8 mouse cellular contexts compared by ENCODE assay signal in genomic region chr1:87213735-87214704, GRCm38 (mm10). TPM values are rescaled to one million over a fixed set of nuclear protein-coding genes. Genes with fewer than 3 reads are reported as not detected.
DNase-seq lines count a peak whose midpoint lies in the region; ATAC-seq lines count a peak whose summit lies in the region.

Eif4e2 (plus strand) TSS chr1:87213914.

- peak within 1 kb of the TSS; percentile 99 for H3K27ac ChIP-seq in hindbrain, embryonic 12.5 days

- no peaks in the 10 kb centered on the region for H3K27me3 ChIP-seq in hindbrain, embryonic 12.5 days

- H3K9me3 ChIP-seq in hindbrain, embryonic 12.5 days (replicated peaks): no peaks in the 10 kb centered on the region

- peak within 1 kb of the TSS; percentile 71 for H3K4me2 ChIP-seq in hindbrain, embryonic 12.5 days (replicated peaks)

- H3K36me3 ChIP-seq in hindbrain, embryonic 12.5 days: no peaks in the 10 kb centered on the region

- WGBS in hindbrain, embryonic 12.5 days: under 1% methylated on average over 86 of the region's 99 CpGs

- peak within 1 kb of the TSS; percentile 93 for H3K4me3 ChIP-seq in hindbrain, embryonic 12.5 days

- peak within 1 kb of the TSS; percentile 96 for H3K9ac ChIP-seq in hindbrain, embryonic 12.5 days

- peak; percentile 97 for ATAC-seq in hindbrain, embryonic 12.5 days (ENCODE audit: low FRiP score)

- H3K4me1 ChIP-seq in hindbrain, embryonic 12.5 days: peaks cover 31% of the 10 kb centered on the region

- DNase-seq in NIH3T3 (ENCODE audit: low read depth): peak; percentile 97
- DNase-seq in cerebellum, postnatal 10 days: peak; percentile 97 to 98
- DNase-seq in frontal cortex, postnatal 10 days (ENCODE audit: low spot score in 2 of 2): peak; percentile 90 to 93
- peak; percentile 90 to 95 for DNase-seq in layer of hippocampus, postnatal 14 days (ENCODE audit: low spot score in 2 of 2)
- peak; percentile 95 for DNase-seq in lung, postnatal 14 days
- DNase-seq in retina, adult 2 months (ENCODE audit: low read depth, low spot score): peak; percentile 84
- DNase-seq in thymus, postnatal 36 days: peak; percentile 89 to 94

RNA-seq across cellular contexts. Expression of gene Eif4e2, which starts in this region (rescaled TPM):
- 148 and 150 TPM in 2 replicates for polyA plus RNA-seq in hindbrain, embryonic 12.5 days (2016; fragmentation: Nextera tagmentation; extraction: Ambion mirVana)
- 10 to 100 TPM; 73.0 to 81.0 TPM for total RNA-seq in layer of hippocampus, postnatal 14 days (2021)

Comparison
In these comparisons a context has a peak if more than half of its experiments do, and no peak if none do; other contexts are left out.
1. Peak in every context shown above with its lines: DNase-seq, ATAC-seq, H3K4me3 ChIP-seq and H3K27ac ChIP-seq.